Mouse (Mus musculus): ENCODE results near the gene Pagr1a.
A peak's percentile ranks its signal among the peaks of the same experiment; 100 is the strongest.

Pagr1a gene

GRCm38 (mm10) chr7:127016971-127017949 is at the start of gene Pagr1a:
Gene Pagr1a (minus strand): TSS chr7:127017352.
- DNase-seq (ENCODE audit: low spot score): peak; percentile 97

GRCm38 (mm10) chr7:127066317-127066716 is 49.2 kb upstream of the Pagr1a start:
- DNase-seq (ENCODE audit: low spot score): no peak

DNA sequence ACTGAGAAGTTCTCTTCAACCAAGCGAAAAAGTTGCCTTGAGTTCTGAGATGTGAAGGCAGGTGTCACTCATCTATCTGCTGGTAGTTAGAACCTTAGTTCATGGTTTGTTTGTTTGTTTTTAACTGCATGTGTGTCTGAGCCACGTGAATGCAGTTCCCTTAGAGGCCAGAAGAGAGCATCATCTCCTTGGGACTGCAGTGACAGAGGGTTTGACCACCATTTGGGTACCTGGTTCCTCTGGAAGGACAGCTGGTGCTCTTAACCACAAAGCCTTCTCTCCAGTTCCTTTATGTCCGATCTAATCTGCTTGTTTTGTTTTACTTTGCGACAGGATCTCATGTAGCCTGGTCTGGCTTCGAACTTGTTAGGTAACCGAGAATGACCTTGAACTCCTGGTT is 48.4 kb upstream of the Pagr1a start:
- no peak for DNase-seq (ENCODE audit: low spot score)

- DNase-seq (ENCODE audit: low spot score): peak; percentile 29
These were observed 38.0 kb upstream of the Pagr1a start for GRCm38 (mm10) chr7:127055026-127055585.

- peak; percentile 76 for DNase-seq (ENCODE audit: low spot score)
These were observed 24.9 kb upstream of the Pagr1a start, which contains the start of gene Kif22 for GRCm38 (mm10) chr7:127041851-127042672. Gene Kif22 (minus strand): TSS chr7:127042471.

- peak; percentile 49 for DNase-seq (ENCODE audit: low spot score)
These were observed 14.1 kb upstream of the Pagr1a start for GRCm38 (mm10) chr7:127031244-127031643.

GRCm38 (mm10) chr7:127030172-127030571 is 13.0 kb upstream of the Pagr1a start:
- no peak for DNase-seq (ENCODE audit: low spot score)

GRCm38 (mm10) chr7:127027885-127028284 is 10.7 kb upstream of the Pagr1a start:
- no peak for DNase-seq (ENCODE audit: low spot score)

DNA sequence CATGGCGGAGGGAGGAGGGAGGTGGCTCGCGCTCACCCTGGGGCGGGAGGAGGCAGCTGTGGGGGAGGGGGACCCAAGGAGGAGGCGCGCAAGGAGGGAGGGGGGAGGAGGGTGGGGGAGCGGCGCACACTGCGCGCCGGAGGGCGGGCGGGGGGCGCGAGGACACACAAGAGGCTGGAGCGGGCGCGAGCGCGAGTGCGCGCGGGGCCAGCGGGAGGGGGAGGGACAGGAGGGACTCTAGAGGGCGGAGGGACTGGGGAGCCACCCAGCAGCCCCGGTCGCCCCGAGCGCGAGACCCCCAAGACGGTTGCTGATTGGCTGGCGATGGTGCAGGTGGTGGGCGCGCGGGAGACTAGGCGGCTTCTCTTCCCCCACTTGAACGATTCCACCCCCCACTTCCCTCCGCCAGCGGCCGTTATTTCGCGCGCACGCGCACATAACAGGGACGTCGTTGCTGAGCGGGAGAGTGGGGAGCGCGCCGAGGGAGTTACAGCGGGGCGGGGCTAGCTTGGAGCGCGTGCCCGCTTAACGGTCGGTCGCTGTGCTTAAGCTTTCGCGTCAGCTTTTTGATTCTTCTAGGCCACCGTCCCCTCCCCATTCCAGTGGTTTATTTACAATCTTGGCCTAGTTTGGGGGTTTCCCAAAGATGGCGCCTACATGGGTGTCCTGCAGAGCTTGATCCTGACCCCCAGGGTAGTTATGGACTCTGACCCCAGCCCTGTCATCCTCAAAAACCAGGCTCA is 10.0 kb upstream of the Pagr1a start, which contains the start of gene Maz:
Maz (minus strand) TSS at position 54 of the 743 bp plus-strand sequence.
- DNase-seq (ENCODE audit: low spot score): peak; percentile 99

GRCm38 (mm10) chr7:127026616-127026983 is 9.4 kb upstream of the Pagr1a start:
- DNase-seq (ENCODE audit: low spot score): no peak

DNA sequence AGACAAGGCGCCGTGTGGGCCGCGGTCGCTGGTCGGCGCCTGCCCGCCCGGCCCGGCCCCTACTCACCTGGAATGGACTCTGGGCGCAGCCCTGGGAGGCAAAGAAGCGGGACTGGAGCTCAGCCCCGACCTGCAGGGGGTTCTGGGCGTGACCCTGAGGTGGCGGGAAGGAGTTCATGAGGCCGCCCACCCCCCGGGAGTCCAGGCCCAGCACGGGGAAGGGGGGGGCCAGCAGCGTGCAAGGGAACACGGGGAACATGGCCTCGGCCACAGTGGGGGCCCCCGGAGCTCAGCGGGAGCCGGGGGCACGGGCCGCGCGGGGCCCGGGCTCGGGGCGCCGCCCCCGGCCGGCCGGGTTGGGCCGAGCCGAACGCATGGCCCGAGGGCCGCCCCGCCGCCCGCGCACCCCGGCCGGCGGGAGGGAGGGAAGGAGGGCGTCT is 9.0 kb upstream of the Pagr1a start:
- DNase-seq (ENCODE audit: low spot score): peak; percentile 54

DNA sequence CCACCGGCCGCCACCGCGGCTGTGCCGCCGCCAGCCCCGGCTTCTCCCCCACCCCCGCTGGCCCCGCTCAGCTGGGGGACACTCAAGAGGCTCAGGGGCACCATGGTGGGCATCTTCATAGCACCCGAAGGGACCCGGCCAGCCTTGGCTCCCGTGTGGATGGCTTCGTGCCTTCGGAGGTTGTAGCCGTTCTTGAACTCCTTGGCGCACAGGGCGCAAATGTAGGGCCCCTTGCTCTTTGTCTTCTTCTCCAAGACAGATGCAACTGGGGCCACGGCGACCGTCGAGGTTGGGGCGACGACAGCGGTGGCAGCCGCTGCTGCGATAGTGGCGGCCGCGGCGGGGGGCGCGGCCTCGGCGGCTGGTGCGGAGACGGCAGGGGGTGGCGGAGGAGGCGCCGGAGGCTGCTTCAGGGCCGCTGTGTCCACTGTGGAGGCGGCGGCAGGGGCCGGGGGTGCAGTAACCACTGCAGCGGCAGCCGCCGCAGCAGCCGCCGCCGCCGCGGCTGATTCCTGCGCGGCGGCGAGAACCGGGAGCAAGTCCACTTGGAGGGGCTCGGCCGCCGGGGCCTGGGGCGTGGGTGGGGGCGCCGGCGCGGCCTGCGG is 8.5 kb upstream of the Pagr1a start:
- DNase-seq (ENCODE audit: low spot score): peak; percentile 49

DNA sequence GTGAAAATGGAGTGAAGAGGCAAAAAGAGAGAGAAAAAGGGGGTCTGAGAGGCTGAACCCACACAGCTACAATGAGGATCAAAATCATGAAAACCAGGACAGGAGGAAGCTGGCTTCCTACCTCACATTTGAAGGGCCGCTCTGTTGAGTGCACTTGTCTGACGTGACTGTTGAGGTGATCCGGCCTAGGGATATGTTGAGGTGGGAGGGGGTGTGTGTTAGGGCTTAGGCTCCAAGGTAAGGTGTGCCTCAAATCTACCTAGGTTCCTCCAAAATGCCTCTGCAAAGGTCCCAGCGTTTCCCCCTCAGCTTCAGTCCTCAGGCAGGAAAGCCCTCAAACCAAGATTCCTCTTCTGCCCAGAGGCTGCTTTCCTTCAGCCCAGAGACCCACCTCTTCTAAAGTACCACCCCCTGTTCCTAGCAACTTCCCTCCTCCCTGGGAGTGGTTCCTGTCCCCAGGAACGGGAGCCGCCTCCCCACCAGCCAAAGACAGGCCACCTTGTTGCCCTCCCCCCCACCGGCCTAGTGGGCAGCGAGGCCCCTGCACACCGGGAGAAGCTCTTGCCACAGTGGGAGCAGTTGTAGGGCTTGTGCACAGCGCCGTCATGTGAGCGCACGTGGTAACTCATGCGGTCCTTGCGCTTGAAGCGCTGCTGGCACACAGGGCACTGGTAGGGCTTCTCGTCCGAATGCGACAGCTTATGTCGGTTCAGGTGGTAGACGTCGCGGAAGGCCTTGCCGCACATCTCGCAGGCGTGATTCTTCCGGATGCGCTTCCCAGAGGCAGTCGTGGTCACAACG is 7.8 kb upstream of the Pagr1a start:
- DNase-seq (ENCODE audit: low spot score): peak; percentile 83

DNA sequence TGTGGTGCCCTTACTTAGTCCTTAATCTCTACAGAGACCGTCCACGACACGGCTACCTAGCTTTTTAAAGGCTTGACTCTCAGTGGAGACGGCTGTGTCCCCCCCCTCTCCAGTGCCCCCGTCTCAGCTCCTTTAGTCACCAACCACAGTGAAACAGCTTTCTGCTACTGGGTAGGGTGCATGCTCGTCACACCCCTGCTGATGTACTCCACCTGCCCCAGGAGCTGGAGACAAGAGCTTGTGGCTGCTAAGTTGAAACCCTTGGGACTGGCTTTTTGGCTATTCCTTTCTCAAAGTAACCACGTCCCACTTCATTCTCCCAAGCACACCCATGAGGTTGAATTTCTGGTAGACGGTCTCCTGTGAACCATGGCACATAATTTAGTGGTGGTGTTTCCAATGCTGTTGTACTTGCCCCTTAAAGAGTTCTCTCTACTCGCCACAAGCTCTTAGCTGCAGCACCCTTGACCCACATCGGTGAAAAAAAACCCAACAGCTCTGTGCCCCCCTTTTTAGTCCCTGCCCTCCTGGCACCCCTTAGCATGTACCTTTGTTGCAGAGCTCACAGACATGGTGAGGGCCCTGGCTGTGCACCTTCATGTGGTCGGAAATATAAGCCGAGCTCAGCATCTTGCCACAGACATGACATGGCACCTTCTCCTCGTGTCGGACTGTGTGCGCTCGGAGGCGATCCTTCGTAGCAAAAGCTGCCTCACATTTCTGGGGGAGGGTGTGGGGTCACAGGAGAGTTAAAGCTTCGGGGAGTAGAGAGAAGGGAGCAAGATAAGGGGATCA is 6.9 kb upstream of the Pagr1a start:
- DNase-seq (ENCODE audit: low spot score): peak; percentile 68

GRCm38 (mm10) chr7:127023272-127023691 is 6.1 kb upstream of the Pagr1a start:
- no peak for DNase-seq (ENCODE audit: low spot score)

GRCm38 (mm10) chr7:127022528-127023271 is 5.5 kb upstream of the Pagr1a start:
- DNase-seq (ENCODE audit: low spot score): no peak

- DNase-seq (ENCODE audit: low spot score): no peak
These were observed 4.7 kb upstream of the Pagr1a start for GRCm38 (mm10) chr7:127021563-127022527.
